Mouse (Mus musculus) midbrain, embryonic 16.5 days (tissue): ENCODE results near the gene Asl. TPM values are rescaled to one million over a fixed set of nuclear protein-coding genes. Genes with fewer than 3 reads are reported as not detected.

ENCODE experiments used
- ATAC-seq: fragments of 200-750 bp; cut with Nextera tagmentation; 2 replicates; pipeline ENCODE4 v1.8.0; 2017; ENCODE audit warnings: moderate TSS enrichment
- H3K27ac ChIP-seq: fragments of 300-500 bp; sonication (generic); 2 replicates; pipeline ENCODE4 v1.5.1; 2014; ENCODE audit warnings: mild to moderate bottlenecking, low read length, mixed read lengths
- H3K27me3 ChIP-seq: fragments of 300-500 bp; sonication (generic); 2 replicates; pipeline ENCODE4 v1.6.1; 2014; ENCODE audit warnings: low read depth, low read length, mixed read lengths; ENCODE audit not compliant: control insufficient read depth, insufficient read depth
- H3K36me3 ChIP-seq: fragments of 300-500 bp; sonication (generic); 2 replicates; pipeline ENCODE4 v1.6.1; 2014; ENCODE audit warnings: mild to moderate bottlenecking, low read length, moderate library complexity, mixed read lengths; ENCODE audit not compliant: control insufficient read depth, insufficient read depth
- H3K4me1 ChIP-seq: fragments of 300-500 bp; sonication (generic); 2 replicates; pipeline ENCODE4 v1.6.1; 2014; ENCODE audit warnings: mild to moderate bottlenecking, low read length, mixed read lengths; ENCODE audit not compliant: control insufficient read depth, insufficient read depth
- H3K4me2 ChIP-seq: fragments of 300-500 bp; sonication (generic); 2 replicates; pipeline ENCODE4 v1.6.1; 2014; ENCODE audit warnings: mild to moderate bottlenecking, low read length, mixed read lengths
- H3K4me3 ChIP-seq: fragments of 300-500 bp; sonication (generic); 2 replicates; pipeline ENCODE4 v1.5.1; 2014; ENCODE audit warnings: low read depth, mild to moderate bottlenecking, low read length, moderate library complexity, mixed read lengths
- H3K9ac ChIP-seq: fragments of 300-500 bp; sonication (generic); 2 replicates; pipeline ENCODE4 v1.6.1; 2014; ENCODE audit warnings: low read depth, low read length, mixed read lengths
- H3K9me3 ChIP-seq: fragments of 300-500 bp; sonication (generic); replicated peaks from 2 replicates; pipeline ENCODE4 v1.6.1; 2014; ENCODE audit warnings: mild to moderate bottlenecking, low read length, mixed read lengths; ENCODE audit not compliant: control insufficient read depth, poor library complexity, severe bottlenecking
- WGBS: fragments of 180-500 bp; shearing (Covaris S2); extraction: QIAGEN DNeasy Blood & Tissue Kit; methylation state at CpG from one replicate; pipeline ENCODE4 v1.1.7; 2014; 5-methylcytosine and 5-hydroxymethylcytosine counted together
- polyA plus RNA-seq: library from polyadenylated mRNA; unstranded; fragments of >200 nt; fragmentation: Nextera tagmentation; extraction: Ambion mirVana; gene quantifications from 2 replicates; pipeline ENCODE4 v1.2.1, GENCODE M21; 2015

Gene Asl
- polyA plus RNA-seq, 1 experiment from 2014 or later = 38.6 TPM

DNA sequence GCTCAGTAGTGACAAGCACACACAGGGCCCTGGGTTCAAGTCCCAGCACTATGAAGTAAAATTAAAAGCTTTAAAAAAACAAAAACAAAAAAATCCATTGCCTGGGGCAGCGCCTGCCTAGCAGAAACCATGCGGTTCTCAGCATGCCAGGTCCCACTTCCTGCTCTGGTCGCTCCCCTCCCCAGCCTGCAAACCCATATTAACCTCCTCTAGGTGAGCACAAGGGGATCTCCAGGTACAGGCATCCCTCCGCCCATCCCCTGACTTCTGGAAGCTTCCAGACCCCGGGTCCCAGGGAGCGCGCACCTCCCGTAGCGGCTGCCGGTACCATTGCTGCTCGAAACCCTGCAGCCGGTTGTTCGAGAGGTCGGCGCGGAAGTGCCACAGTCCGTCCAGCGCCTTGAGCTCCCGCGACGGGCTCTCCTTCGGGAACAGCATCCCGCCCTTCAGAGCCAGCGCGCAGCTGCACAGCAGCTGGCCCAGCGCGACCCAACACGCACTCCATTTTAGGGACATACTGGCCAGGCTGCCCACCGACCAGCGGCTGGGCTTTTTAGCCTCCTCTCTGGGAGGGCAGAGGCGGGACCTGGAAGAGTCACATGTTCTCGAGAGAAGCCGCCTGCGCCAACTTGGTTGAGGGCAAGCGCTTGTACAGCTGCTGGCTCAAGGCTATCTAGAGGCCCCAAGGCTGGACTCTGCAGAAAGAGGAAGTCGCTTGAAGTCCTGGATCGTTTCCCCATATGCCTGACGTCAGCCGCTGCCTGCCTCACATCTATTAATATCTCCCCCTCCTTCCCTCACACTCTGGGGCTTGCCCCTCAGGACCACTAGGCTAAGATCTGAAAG is 26.5 kb downstream of the Asl start, which contains the start of gene Gusb:
Gusb (minus strand) TSS at position 749 of the 846 bp plus-strand sequence.
- peak; percentile 92 for ATAC-seq
- WGBS = under 1% methylated on average over 39 of the region's 39 CpGs
- Histone ChIP-seq H3K9ac (peak within 1 kb of the TSS; percentile 61), H3K36me3 (no peaks in the 10 kb centered on the region), H3K9me3 (no peaks in the 10 kb centered on the region; the same call in 1 of the 2 replicates), H3K4me3 (peak within 1 kb of the TSS; percentile 46), H3K27me3 (no peaks in the 10 kb centered on the region), H3K27ac (peak within 1 kb of the TSS; percentile 63; the same call in 1 of the 2 replicates), H3K4me1 (peaks cover 8% of the 10 kb centered on the region), H3K4me2 (peak within 1 kb of the TSS; percentile 82)

DNA sequence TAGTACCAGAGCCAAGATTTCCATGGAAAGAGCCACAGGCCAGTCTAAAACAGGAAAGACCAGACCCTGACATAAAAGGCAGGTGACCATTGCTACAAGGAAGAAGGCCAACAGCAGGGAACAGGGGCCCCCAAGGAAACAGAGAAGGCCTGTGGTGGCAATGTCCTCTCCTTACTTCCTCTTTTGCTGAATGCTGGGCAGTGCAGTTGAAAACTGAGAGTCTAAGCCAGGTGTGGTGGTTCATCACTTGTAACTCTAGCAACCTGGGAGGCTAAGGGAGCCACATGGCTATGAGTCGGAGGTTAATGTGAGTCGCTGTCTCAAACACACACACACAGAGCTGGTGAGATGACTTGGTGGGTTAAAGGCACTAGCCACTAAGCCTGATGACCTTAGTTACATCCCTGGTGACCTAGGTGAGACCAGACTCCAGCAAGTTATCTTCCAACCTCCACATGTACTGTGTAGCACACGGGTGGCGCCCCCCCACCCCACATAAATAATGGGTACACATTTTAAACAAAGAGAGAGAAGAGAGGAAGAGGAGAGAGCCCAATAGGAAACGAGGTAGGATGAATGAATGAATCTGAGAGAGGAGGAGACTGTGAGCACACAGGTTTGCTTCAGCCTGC is 27.6 kb downstream of the Asl start:
- 76% methylated on average over 5 of the region's 5 CpGs for whole genome bisulfite sequencing
- H3K9ac ChIP-seq = peak overlapping the region; percentile 61; the same call in 1 of the 2 replicates
- no peaks in the 10 kb centered on the region; the same call in 1 of the 2 replicates for H3K9me3 ChIP-seq
- ATAC-seq = no peak
- no peaks in the 10 kb centered on the region for H3K27me3 ChIP-seq
- H3K27ac ChIP-seq = no peak overlapping the region
- peaks cover 8% of the 10 kb centered on the region for H3K4me1 ChIP-seq
- H3K36me3 ChIP-seq = no peaks in the 10 kb centered on the region
- H3K4me2 ChIP-seq = peak overlapping the region; percentile 82
- peak overlapping the region; percentile 46 for H3K4me3 ChIP-seq

DNA sequence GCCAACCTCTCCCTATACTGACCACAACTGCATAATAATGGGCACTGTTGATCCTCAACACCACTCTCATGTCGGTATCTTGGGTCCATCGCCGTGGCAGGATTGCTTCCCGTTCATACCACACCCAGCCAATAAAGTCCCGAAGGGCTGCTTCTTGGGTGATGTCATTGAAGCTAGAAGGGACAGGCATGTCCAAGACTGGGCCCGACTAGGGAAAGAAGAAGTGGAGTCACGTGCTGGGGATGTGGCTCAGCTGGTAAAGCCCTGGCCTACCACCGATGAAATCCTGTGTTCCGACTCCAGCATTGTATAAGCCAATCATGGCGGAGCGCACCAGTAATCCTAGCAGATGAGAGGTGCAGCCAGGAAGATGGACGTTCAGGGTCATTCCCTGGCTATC is 28.3 kb downstream of the Asl start:
- WGBS = 95% methylated on average over 12 of the region's 12 CpGs
- Histone ChIP-seq H3K27me3 (no peaks in the 10 kb centered on the region), H3K4me1 (peaks cover 8% of the 10 kb centered on the region), H3K27ac (no peak overlapping the region), H3K4me3 (no peak overlapping the region), H3K4me2 (no peak overlapping the region), H3K9ac (no peak overlapping the region), H3K9me3 (no peaks in the 10 kb centered on the region; the same call in 1 of the 2 replicates), H3K36me3 (no peaks in the 10 kb centered on the region)
- no peak for ATAC-seq

DNA sequence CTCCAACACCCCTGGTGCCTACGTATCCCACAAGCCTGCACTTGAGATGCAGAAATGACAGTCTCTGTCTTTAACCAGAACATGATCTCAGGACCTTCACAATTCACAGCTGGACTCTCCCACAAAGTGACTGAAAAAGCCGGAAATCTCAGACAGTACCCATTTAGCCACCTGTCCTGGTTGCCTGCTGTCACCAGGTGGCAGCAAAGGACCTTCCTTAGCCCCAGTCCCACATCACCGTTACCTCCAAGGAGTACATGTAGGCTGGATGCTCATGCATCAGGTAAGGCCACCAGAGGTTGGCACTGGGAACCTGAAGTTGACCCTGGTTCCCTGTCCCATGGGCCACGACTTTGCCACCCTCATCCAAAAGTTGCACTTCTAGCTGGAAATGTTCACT is 29.9 kb downstream of the Asl start:
- no peak overlapping the region for H3K4me3 ChIP-seq
- no peak overlapping the region for H3K9ac ChIP-seq
- H3K9me3 ChIP-seq = no peaks in the 10 kb centered on the region
- 32% methylated on average over 4 of the region's 4 CpGs for WGBS
- ATAC-seq = no peak
- no peak overlapping the region for H3K27ac ChIP-seq
- H3K36me3 ChIP-seq = no peaks in the 10 kb centered on the region
- peaks cover 8% of the 10 kb centered on the region for H3K4me1 ChIP-seq
- no peak overlapping the region for H3K4me2 ChIP-seq
- H3K27me3 ChIP-seq = no peaks in the 10 kb centered on the region

DNA sequence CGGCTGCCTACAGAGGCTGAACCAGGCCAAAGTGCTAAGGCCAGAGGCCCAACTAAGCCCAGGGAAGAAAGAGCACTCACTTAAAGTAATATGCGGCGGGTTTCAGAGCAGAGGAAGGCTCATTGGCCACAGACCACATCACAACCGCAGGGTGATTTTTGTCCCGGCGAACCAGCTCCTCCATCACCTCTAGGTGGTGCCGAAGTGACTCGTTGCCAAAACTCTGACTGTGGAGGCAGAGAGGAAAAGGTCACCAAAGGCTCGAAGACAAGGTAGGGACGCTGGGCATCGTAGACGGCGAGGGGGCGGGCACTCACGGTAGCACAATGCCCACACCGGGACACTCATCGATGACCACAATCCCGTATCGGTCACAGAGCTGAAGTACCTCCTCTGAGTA is 31.3 kb downstream of the Asl start:
- WGBS = 70% methylated on average over 19 of the region's 19 CpGs
- Histone ChIP-seq H3K27ac (no peak overlapping the region), H3K4me1 (peaks cover 8% of the 10 kb centered on the region), H3K9ac (no peak overlapping the region), H3K9me3 (no peaks in the 10 kb centered on the region), H3K4me2 (no peak overlapping the region), H3K4me3 (no peak overlapping the region), H3K27me3 (no peaks in the 10 kb centered on the region), H3K36me3 (no peaks in the 10 kb centered on the region)
- ATAC-seq = no peak

DNA sequence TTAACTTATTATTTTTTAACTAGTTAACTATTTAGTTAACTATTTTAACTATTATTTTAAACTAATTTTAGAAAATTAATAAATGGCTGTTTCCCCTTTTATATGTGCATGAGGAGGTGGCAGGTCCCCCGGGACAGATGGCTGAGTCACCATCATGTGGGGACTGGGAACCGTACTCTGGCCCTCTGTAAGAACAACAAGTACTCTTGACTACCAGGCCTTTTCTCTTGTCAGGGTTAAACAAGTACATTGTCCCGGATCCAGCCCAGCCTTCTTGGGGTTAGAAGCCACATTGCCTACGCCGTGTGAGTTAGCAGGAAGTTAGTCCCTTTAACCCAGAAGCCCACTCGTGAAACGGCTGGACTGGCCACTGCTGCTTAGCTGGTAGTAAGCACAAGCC is 34.1 kb downstream of the Asl start:
- no peak overlapping the region for H3K9ac ChIP-seq
- no peaks in the 10 kb centered on the region for H3K9me3 ChIP-seq
- no peak overlapping the region for H3K4me3 ChIP-seq
- 91% methylated on average over 7 of the region's 7 CpGs for WGBS
- H3K36me3 ChIP-seq = no peaks in the 10 kb centered on the region
- H3K27me3 ChIP-seq = no peaks in the 10 kb centered on the region
- no peaks in the 10 kb centered on the region for H3K4me1 ChIP-seq
- no peak for ATAC-seq
- no peak overlapping the region for H3K4me2 ChIP-seq
- H3K27ac ChIP-seq = no peak overlapping the region

DNA sequence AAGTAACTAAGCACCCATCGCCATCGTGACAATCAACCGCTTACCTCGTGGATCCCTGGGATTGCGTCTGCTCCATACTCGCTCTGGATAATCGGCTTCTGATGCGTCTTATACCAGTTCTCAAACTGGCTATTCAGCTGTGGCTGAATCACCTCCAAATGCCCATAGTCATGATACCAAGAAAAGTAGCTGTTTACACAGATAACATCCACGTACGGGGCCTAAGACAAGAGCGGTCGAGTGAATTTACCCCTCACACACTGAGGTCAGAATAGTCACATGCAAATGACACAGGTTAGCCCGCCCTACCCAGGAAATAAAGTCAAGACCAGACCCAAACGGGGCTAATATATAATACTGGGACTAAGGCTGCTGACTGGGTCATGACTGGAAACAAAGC is 35.7 kb downstream of the Asl start:
- no peak overlapping the region for H3K9ac ChIP-seq
- no peaks in the 10 kb centered on the region for H3K27me3 ChIP-seq
- no peaks in the 10 kb centered on the region for H3K4me1 ChIP-seq
- no peak overlapping the region for H3K27ac ChIP-seq
- no peak overlapping the region for H3K4me3 ChIP-seq
- WGBS = 95% methylated on average over 14 of the region's 14 CpGs
- no peak overlapping the region for H3K4me2 ChIP-seq
- ATAC-seq = no peak
- H3K9me3 ChIP-seq = no peaks in the 10 kb centered on the region
- H3K36me3 ChIP-seq = no peaks in the 10 kb centered on the region

DNA sequence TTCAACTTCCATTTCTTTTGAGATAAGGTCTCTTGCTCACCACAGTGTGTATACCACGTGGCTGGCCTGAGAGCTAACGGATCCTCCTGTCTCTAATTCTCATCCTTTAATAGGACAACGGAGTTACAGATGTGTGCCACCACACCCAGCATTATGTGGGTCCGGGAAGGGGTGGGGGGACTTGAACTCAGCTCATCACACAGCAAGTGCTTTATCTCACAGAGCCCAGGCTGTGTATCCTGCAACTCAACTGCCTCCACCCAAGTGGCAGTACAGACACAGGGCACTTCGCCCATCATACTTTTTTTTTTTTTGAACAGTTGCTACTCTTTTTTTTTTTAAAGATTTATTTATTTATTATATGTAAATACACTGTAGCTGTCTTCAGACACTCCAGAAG is 37.1 kb downstream of the Asl start:
- H3K27me3 ChIP-seq = no peaks in the 10 kb centered on the region
- H3K4me2 ChIP-seq = no peak overlapping the region
- no peaks in the 10 kb centered on the region for H3K9me3 ChIP-seq
- WGBS = 92% methylated on average over 5 of the region's 5 CpGs
- H3K4me1 ChIP-seq = no peaks in the 10 kb centered on the region
- no peak overlapping the region for H3K9ac ChIP-seq
- no peak overlapping the region for H3K27ac ChIP-seq
- no peaks in the 10 kb centered on the region for H3K36me3 ChIP-seq
- H3K4me3 ChIP-seq = no peak overlapping the region
- ATAC-seq = no peak

DNA sequence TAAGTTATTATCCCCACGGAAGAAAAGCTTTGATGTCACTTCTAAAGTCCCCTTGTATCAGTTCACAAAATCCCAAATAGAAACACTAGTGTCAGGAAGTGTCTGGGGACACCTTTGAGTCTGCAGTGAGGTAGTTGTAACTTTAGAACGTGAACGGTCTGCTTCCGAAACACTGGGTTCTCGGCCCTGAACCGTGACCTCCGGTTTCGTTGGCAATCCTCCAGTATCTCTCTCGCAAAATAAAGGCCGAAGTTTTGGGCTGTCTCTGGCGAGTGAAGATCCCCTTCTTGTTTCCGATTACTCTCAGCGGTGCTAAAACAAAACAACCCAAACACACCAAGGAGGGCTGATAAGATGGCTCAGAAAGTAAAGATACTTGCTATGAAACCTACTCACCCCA is 39.7 kb downstream of the Asl start:
- H3K27me3 ChIP-seq = no peaks in the 10 kb centered on the region
- no peak overlapping the region for H3K4me3 ChIP-seq
- 82% methylated on average over 13 of the region's 13 CpGs for WGBS
- H3K36me3 ChIP-seq = no peaks in the 10 kb centered on the region
- no peak overlapping the region for H3K27ac ChIP-seq
- H3K4me1 ChIP-seq = no peaks in the 10 kb centered on the region
- no peak overlapping the region for H3K9ac ChIP-seq
- no peak overlapping the region for H3K4me2 ChIP-seq
- no peak for ATAC-seq
- no peaks in the 10 kb centered on the region for H3K9me3 ChIP-seq
